Mouse (Mus musculus): ENCODE results near the gene Fkbp8.

DNA sequence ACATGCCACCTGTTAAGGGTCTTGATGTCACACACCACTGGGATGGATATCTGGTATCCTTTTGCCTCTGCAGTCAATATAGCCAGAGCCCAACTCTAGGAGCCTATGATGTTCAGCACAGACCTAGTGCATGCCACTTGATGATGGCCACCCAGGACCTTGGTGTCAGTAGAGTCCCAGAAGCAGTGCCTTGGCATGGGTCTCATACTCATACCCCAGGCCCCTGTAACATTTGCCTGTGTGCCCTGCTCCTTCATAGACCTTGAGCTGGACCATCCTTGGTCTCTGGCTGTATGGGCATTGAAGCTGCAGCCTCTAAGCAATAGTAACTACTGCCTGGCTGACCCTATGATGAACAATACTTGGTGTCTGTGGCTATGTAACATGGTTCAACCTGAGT lies 46.8 kb downstream of the Fkbp8 start:
- TF ChIP-seq CTCF (IDR thresholded peaks at IDR 0.05; ENCODE audit: extremely low read depth, insufficient read depth, insufficient read length, insufficient replicate concordance) = no peak
- no peak for TF ChIP-seq POLR2A (IDR thresholded peaks at IDR 0.05; ENCODE audit: low read depth, low read length)

All from spleen, adult 2 months (tissue).